Mouse (Mus musculus) stomach, embryonic 16.5 days (tissue): ENCODE results near the gene Tmem8b. TPM values are rescaled to one million over a fixed set of nuclear protein-coding genes. Genes with fewer than 3 reads are reported as not detected.

Experiments used
- ATAC-seq: fragments of 200-750 bp; cut with Nextera tagmentation; 2 replicates; pipeline ENCODE4 v1.8.0; 2017; ENCODE audit warnings: moderate number of reproducible peaks, moderate TSS enrichment; ENCODE audit not compliant: insufficient read depth, low FRiP score
- H3K27ac ChIP-seq: fragments of 300-500 bp; sonication (generic); 2 replicates; pipeline ENCODE4 v1.5.1; 2014; ENCODE audit warnings: low read length
- H3K27me3 ChIP-seq: fragments of 300-500 bp; sonication (generic); 2 replicates; pipeline ENCODE4 v1.6.1; 2014; ENCODE audit warnings: low read length, control low read depth, mixed read lengths; ENCODE audit not compliant: control insufficient read depth, insufficient read depth
- H3K36me3 ChIP-seq: fragments of 300-500 bp; sonication (generic); 2 replicates; pipeline ENCODE4 v1.6.1; 2014; ENCODE audit warnings: low read length; ENCODE audit not compliant: control insufficient read depth, insufficient read depth
- H3K4me1 ChIP-seq: fragments of 300-500 bp; sonication (generic); 2 replicates; pipeline ENCODE4 v1.6.1; 2014; ENCODE audit warnings: low read length, control low read depth, mixed read lengths; ENCODE audit not compliant: control insufficient read depth, insufficient read depth
- H3K4me2 ChIP-seq: fragments of 300-500 bp; sonication (generic); 2 replicates; pipeline ENCODE4 v1.6.1; 2014; ENCODE audit warnings: low read depth, low read length, mixed read lengths
- H3K4me3 ChIP-seq: fragments of 300-500 bp; sonication (generic); replicated peaks from 2 replicates; pipeline ENCODE4 v1.5.1; 2014; ENCODE audit warnings: mild to moderate bottlenecking, low read length
- H3K9ac ChIP-seq: fragments of 300-500 bp; sonication (generic); 2 replicates; pipeline ENCODE4 v1.6.1; 2014; ENCODE audit warnings: low read length
- H3K9me3 ChIP-seq: fragments of 300-500 bp; sonication (generic); replicated peaks from 2 replicates; pipeline ENCODE4 v1.6.1; 2016; ENCODE audit warnings: low read length, control low read depth; ENCODE audit not compliant: control insufficient read depth
- WGBS: fragments of 180-500 bp; shearing (Covaris S2); extraction: QIAGEN DNeasy Blood & Tissue Kit; methylation state at CpG from one replicate; pipeline ENCODE4 v1.1.7; 2014; 5-methylcytosine and 5-hydroxymethylcytosine counted together
- polyA plus RNA-seq: library from polyadenylated mRNA; unstranded; fragments of >200 nt; fragmentation: Nextera tagmentation; extraction: Ambion mirVana; gene quantifications from 2 replicates; pipeline ENCODE4 v1.2.1, GENCODE M21; 2015

Gene Tmem8b
- 3.0 and 3.5 TPM in 2 replicates for polyA plus RNA-seq

DNA sequence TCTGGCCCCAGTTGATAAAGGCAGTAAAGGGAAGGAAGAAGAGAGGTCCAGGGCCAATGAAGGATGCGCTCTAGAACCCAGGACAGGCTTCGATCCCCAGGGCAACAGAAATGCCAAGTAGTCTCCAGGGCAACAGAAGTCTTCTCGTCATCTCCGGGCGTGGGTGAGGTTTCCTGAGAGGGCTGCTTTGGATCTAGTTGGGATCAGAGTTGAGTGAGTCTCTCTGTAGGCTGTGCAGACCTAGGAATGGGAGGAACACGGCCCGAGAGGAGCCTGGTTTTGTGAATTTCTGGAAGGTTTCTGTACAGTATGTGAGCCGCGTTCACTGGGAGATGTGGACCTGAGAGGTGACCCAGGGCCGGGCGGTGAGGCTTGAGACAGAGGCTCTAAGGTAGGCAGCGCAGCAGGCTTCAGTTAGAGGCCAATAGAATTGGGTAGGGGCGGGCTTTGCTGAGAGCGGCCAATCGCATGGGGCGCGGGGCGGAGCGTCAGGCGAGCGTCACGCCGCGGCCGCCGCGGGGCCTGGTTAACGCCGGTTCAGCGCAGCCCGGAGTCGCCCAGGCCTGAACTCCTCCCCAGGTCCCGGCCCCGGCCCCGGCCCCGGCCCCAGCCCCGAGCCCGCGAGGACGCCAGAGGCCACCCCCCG is at the start of gene Tmem8b, which contains the start of gene Fam221b:
Gene Tmem8b (plus strand): TSS at position 190 of the 646 bp plus-strand sequence.
Gene Fam221b (minus strand): TSS at position 364 of the 646 bp plus-strand sequence.
- peak within 1 kb of the TSS; percentile 57 for H3K27ac ChIP-seq
- WGBS: 1% methylated on average over 41 of the region's 41 CpGs

DNA sequence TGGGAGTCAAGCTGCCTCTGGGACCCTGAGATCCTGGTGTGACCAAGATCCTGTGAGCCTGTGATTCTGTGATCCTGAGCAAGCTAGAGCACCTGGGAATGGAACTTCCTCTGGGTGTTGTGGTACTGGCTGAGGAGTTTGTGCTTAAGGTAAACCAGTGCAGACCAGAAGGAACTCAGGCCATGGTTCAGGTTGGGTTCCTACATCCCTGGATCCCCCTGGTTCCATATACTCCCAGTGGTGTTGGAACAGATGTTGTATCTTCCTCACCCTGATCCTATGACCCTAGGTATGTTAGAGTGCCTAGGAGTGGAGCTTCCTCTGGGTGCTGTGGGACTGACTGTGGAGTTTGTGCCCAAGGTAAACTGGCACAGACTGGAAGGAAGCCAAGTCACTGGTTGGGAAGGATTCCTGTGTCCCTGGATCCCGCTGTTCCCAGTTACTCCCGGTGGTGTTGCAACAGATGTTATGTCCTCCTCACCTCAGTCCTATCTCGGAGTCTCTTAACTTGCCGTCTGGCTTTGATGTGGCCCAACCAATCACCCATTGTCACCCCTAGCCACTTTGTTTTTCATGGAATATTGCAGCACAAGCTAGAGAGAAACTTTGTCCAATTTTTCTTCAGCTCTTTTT is 48.5 kb upstream of the Tmem8b start:
- no peak overlapping the region for H3K4me3 ChIP-seq
- ATAC-seq: no peak
- H3K4me2 ChIP-seq: no peak overlapping the region
- H3K36me3 ChIP-seq: no peaks in the 10 kb centered on the region
- WGBS: 81% methylated on average over 4 of the region's 4 CpGs
- no peak overlapping the region for H3K9ac ChIP-seq
- no peaks in the 10 kb centered on the region for H3K4me1 ChIP-seq
- H3K27me3 ChIP-seq: no peaks in the 10 kb centered on the region
- no peak overlapping the region for H3K27ac ChIP-seq
- 0 out of 2 replicates have a peak, but pooled peaks cover 5% of the 10 kb centered on the region for H3K9me3 ChIP-seq

More for the DNA sequence above, at the start of gene Tmem8b, which contains the start of gene Fam221b:
- Histone ChIP-seq H3K9ac (peak within 1 kb of the TSS; percentile 94), H3K36me3 (no peaks in the 10 kb centered on the region), H3K4me1 (peaks cover 13% of the 10 kb centered on the region), H3K9me3 (no peaks in the 10 kb centered on the region), H3K27me3 (peaks cover 4% of the 10 kb centered on the region; the same call in 1 of the 2 replicates), H3K4me3 (peak within 1 kb of the TSS; percentile 80), H3K4me2 (peak within 1 kb of the TSS; percentile 89)
- peak; percentile 94 for ATAC-seq

DNA sequence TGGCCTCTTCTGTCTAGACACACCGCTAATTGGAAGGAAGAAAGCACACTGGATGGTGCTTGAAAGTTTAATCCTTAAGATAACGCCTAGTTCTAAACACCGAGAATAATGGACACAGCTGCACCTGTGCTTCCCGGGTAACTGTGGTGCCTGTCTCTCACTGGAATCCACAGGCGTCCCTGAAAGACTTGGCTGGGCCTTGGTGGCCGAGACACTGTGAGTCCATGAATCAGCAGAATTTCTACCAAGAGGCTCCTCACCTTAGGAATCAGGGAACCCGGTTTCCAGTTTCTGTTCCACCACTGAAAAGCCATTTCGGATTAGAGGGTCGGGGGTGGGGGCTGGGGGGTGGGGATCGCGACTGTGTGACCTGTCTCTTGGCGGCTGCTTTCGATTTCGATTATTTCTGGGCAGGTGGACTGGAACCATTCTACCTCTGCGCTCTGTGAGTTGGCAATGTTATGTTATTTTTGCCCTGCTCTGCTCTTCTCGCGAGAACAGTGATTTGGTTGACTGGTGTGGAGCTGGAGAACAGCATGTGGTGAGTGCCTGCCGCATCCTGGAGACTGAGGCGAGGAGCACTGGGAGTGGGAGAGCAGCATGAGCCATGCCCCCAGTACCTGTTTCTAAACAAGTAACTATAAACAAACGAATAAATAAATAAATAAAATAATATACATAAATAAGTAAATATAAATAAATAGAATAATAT is 39.5 kb upstream of the Tmem8b start:
- Histone ChIP-seq H3K4me2 (no peak overlapping the region), H3K9ac (no peak overlapping the region), H3K4me3 (no peak overlapping the region), H3K9me3 (0 out of 2 replicates have a peak, but pooled peaks cover 8% of the 10 kb centered on the region), H3K36me3 (no peaks in the 10 kb centered on the region), H3K4me1 (peaks cover 21% of the 10 kb centered on the region; the same call in 1 of the 2 replicates), H3K27ac (no peak overlapping the region), H3K27me3 (no peaks in the 10 kb centered on the region; the same call in 1 of the 2 replicates)
- 41% methylated on average over 20 of the region's 20 CpGs for WGBS
- ATAC-seq: no peak

DNA sequence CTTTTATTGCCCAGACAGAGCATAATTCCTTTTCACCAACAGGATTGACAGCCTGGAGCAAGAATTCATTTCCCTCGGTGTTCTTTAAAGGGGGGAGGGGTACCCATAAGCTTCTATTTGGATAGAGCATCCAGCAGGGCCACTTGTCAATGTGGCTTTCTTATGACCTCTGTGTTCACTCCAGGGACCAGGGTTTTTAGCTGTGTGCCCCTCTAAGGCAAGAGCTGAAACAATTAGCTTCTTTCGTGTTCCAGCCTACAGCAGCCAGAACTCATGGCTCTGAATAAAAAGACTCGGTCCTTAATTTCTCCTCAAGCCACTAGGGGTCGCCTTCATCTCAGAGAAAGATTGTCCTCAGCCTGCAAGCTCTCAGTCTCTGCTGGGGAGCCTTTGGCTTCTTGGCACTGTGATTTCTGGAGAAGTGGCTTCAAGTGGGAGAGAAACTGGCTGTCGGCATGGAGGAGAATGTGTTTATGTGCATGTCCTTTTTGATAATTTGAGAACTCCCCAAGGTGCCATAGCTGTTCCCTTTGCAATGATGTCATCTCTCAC is 38.7 kb upstream of the Tmem8b start:
- peaks cover 21% of the 10 kb centered on the region; the same call in 1 of the 2 replicates for H3K4me1 ChIP-seq
- 0 out of 2 replicates have a peak overlapping the region, but pooled peaks have one; percentile 18 for H3K9ac ChIP-seq
- H3K27me3 ChIP-seq: no peaks in the 10 kb centered on the region; the same call in 1 of the 2 replicates
- no peak overlapping the region for H3K4me2 ChIP-seq
- ATAC-seq: peak; percentile 54; the same call in 1 of the 2 replicates
- H3K9me3 ChIP-seq: 0 out of 2 replicates have a peak, but pooled peaks cover 5% of the 10 kb centered on the region
- WGBS: 7% methylated on average over 5 of the region's 5 CpGs
- no peak overlapping the region for H3K4me3 ChIP-seq
- H3K36me3 ChIP-seq: no peaks in the 10 kb centered on the region
- no peak overlapping the region; the same call in 1 of the 2 replicates for H3K27ac ChIP-seq

DNA sequence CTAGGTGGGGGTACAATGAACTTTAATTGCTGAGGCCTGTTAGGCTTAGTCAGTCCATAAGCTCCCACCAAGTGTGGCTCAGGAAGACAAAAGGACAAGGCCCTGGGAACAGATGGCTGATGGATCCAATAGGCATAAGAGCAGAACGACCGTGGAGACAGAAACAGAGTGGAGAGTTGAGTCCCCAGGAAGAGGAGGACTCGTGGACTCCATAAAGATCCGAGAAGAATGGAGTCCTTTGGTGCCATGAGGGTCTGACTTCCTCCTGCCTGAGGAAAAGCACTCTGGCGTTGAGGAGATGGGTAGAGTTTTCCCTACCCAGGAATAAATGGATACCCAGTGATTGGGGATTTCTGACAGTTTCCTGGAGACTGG is 38.1 kb upstream of the Tmem8b start:
- peaks cover 21% of the 10 kb centered on the region; the same call in 1 of the 2 replicates for H3K4me1 ChIP-seq
- no peaks in the 10 kb centered on the region for H3K36me3 ChIP-seq
- no peaks in the 10 kb centered on the region; the same call in 1 of the 2 replicates for H3K27me3 ChIP-seq
- peak overlapping the region; percentile 86 for H3K9ac ChIP-seq
- no peak for ATAC-seq
- H3K9me3 ChIP-seq: no peaks in the 10 kb centered on the region
- whole genome bisulfite sequencing: 32% methylated on average over 5 of the region's 5 CpGs
- peak overlapping the region; percentile 73 for H3K27ac ChIP-seq
- peak overlapping the region; percentile 78 for H3K4me2 ChIP-seq
- peak overlapping the region; percentile 64; the same call in 1 of the 2 replicates for H3K4me3 ChIP-seq

DNA sequence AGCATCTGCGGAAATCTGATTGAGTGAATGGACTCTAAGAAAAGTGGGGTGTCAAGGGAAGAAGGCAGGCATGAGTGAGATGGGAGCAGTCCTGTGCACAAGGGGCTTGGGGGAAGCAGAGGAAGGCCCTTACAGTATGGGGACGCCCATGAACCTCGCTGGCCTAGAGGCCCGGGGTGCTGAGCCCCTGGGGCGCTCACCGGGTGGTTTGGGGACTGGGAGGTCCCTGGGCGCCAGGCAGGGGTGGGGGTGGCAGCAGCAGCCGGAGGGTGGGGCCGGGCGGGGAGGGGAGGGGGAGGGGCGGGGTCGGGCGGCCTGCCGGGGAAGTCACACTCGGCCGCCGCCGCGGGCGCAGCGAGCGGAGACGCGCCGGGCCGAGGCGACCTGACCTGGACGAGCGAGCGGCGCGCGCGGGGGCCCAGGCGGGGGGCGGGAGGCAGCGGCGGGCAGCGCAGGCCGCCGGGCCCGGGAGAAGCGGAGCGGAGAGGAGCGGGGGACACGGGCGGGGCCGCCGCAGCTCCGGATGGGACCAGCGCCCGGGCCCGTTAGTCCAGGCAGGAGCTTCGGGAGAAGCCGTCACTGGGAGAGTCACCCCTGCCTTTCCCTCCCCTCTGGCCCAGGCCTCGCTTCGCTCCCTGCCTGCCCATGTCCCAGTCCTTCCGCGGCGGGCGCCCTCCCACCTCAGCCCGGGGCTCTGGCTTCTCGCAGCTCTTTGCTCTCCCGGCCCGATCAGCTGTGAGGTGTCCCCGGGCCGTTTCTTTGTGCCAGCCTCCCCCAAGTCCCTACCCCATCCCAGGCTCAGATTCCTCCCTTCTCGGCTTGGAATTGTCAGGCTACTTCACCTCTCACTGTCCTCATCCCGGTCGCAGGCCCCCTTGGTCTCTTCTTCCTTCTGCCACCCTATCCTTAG is 37.5 kb upstream of the Tmem8b start, which contains the start of gene Npr2:
Gene Npr2 (plus strand): TSS at position 890 of the 910 bp plus-strand sequence.
- Histone ChIP-seq H3K4me1 (peaks cover 21% of the 10 kb centered on the region; the same call in 1 of the 2 replicates), H3K36me3 (no peaks in the 10 kb centered on the region), H3K27me3 (no peaks in the 10 kb centered on the region; the same call in 1 of the 2 replicates), H3K4me3 (peak within 1 kb of the TSS; percentile 64), H3K4me2 (peak within 1 kb of the TSS; percentile 78), H3K27ac (peak within 1 kb of the TSS; percentile 73), H3K9me3 (no peaks in the 10 kb centered on the region), H3K9ac (peak within 1 kb of the TSS; percentile 86)
- 1% methylated on average over 52 of the region's 70 CpGs for WGBS
- ATAC-seq: peak; percentile 62

DNA sequence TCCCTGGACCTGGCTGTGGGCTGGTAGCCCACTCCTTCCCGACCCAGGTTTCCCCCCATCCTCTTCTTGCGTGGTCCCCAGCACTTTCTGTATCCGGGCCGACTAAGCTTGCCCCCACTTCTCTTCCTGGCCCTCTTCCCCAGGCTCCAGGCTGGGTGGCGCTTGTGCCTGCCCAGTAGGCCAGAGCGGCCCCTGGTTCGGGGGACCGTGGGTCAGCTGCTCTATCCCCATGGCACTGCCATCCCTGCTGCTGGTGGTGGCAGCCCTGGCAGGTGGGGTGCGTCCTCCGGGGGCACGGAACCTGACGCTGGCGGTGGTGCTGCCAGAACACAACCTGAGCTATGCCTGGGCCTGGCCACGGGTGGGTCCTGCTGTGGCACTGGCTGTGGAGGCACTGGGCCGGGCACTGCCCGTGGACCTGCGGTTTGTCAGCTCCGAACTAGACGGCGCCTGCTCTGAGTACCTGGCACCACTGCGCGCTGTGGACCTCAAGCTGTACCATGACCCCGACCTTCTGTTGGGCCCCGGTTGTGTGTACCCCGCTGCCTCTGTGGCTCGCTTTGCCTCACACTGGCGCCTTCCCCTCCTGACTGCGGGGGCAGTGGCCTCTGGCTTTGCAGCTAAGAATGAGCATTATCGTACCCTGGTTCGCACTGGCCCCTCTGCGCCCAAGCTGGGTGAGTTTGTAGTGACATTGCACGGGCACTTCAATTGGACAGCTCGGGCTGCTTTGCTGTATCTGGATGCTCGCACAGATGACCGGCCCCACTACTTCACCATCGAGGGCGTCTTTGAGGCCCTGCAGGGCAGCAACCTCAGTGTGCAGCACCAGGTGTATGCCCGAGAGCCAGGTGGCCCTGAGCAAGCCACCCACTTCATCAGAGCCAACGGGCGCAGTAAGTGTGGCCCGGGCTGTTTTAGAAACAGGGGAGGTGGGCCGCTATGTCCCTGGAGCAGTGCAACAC is 36.5 kb upstream of the Tmem8b start:
- Histone ChIP-seq H3K4me1 (peaks cover 21% of the 10 kb centered on the region; the same call in 1 of the 2 replicates), H3K4me3 (peak overlapping the region; percentile 64), H3K4me2 (peak overlapping the region; percentile 78), H3K9me3 (no peaks in the 10 kb centered on the region), H3K27me3 (no peaks in the 10 kb centered on the region; the same call in 1 of the 2 replicates), H3K36me3 (no peaks in the 10 kb centered on the region), H3K27ac (peak overlapping the region; percentile 73; the same call in 1 of the 2 replicates), H3K9ac (peak overlapping the region; percentile 86)
- ATAC-seq: peak; percentile 12
- WGBS: 51% methylated on average over 42 of the region's 42 CpGs
